Mouse (Mus musculus): ENCODE measurements at regions not wholly inside any gene's neighbourhood (a gene's known extent, or its start where the extent isn't known, plus 50 kb on each side); places are given as distances from the start of the nearest gene placed in this dataset.

GRCm38 (mm10) chr2:10307376-10307775 lies 62.9 kb upstream of the Sfmbt2 start:
- 84% methylated on average over 4 of the region's 4 CpGs for WGBS
- no peak overlapping the region for H3K4me3 ChIP-seq (replicated peaks)
- no peak overlapping the region for H3K4me2 ChIP-seq (replicated peaks)
- no peaks in the 10 kb centered on the region for H3K36me3 ChIP-seq
- H3K4me1 ChIP-seq (replicated peaks): no peaks in the 10 kb centered on the region
- H3K9ac ChIP-seq (replicated peaks): no peak overlapping the region
- H3K9me3 ChIP-seq: no peaks in the 10 kb centered on the region
- no peak for ATAC-seq
- no peak overlapping the region for H3K27ac ChIP-seq
- H3K27me3 ChIP-seq: no peaks in the 10 kb centered on the region

- no peak overlapping the region for H3K4me3 ChIP-seq (replicated peaks)
- H3K27ac ChIP-seq: no peak overlapping the region
- no peaks in the 10 kb centered on the region for H3K4me1 ChIP-seq (replicated peaks)
- no peak overlapping the region for H3K4me2 ChIP-seq (replicated peaks)
- H3K9ac ChIP-seq (replicated peaks): no peak overlapping the region
- ATAC-seq: no peak
- no peaks in the 10 kb centered on the region for H3K9me3 ChIP-seq
- no peaks in the 10 kb centered on the region for H3K36me3 ChIP-seq
- no peaks in the 10 kb centered on the region for H3K27me3 ChIP-seq
- WGBS: 83% methylated on average over 5 of the region's 5 CpGs
Observed at GRCm38 (mm10) chr2:10309656-10310055, 60.7 kb upstream of the Sfmbt2 start.

GRCm38 (mm10) chr2:10311719-10312118 lies 58.6 kb upstream of the Sfmbt2 start:
- Histone ChIP-seq H3K27me3 (no peaks in the 10 kb centered on the region), H3K4me2 (replicated peaks) (no peak overlapping the region), H3K9me3 (no peaks in the 10 kb centered on the region), H3K4me3 (replicated peaks) (no peak overlapping the region), H3K9ac (replicated peaks) (no peak overlapping the region), H3K4me1 (replicated peaks) (no peaks in the 10 kb centered on the region), H3K36me3 (no peaks in the 10 kb centered on the region), H3K27ac (no peak overlapping the region)
- ATAC-seq: no peak
- 71% methylated on average over 14 of the region's 14 CpGs for WGBS

- no peak overlapping the region for H3K4me2 ChIP-seq (replicated peaks)
Observed at GRCm38 (mm10) chr2:10312398-10312797, 57.9 kb upstream of the Sfmbt2 start.

GRCm38 (mm10) chr2:10314251-10315243 lies 55.8 kb upstream of the Sfmbt2 start:
- Histone ChIP-seq H3K4me3 (replicated peaks) (no peak overlapping the region), H3K27me3 (no peaks in the 10 kb centered on the region), H3K36me3 (no peaks in the 10 kb centered on the region), H3K9ac (replicated peaks) (no peak overlapping the region), H3K9me3 (no peaks in the 10 kb centered on the region), H3K27ac (no peak overlapping the region), H3K4me2 (replicated peaks) (no peak overlapping the region), H3K4me1 (replicated peaks) (no peaks in the 10 kb centered on the region)
- whole genome bisulfite sequencing: 55% methylated on average over 14 of the region's 14 CpGs
- 0 out of 2 replicates have a peak, but pooled peaks have one; percentile 35 for ATAC-seq

More at GRCm38 (mm10) chr2:10312398-10312797, 57.9 kb upstream of the Sfmbt2 start:
- H3K9me3 ChIP-seq: no peaks in the 10 kb centered on the region
- no peaks in the 10 kb centered on the region for H3K27me3 ChIP-seq
- H3K4me1 ChIP-seq (replicated peaks): no peaks in the 10 kb centered on the region
- no peak for ATAC-seq
- no peak overlapping the region for H3K9ac ChIP-seq (replicated peaks)
- WGBS: 71% methylated on average over 7 of the region's 7 CpGs
- H3K27ac ChIP-seq: no peak overlapping the region
- H3K36me3 ChIP-seq: no peaks in the 10 kb centered on the region
- H3K4me3 ChIP-seq (replicated peaks): no peak overlapping the region

GRCm38 (mm10) chr2:10316347-10316746 lies 54.0 kb upstream of the Sfmbt2 start:
- Histone ChIP-seq H3K9ac (replicated peaks) (no peak overlapping the region), H3K4me3 (replicated peaks) (no peak overlapping the region), H3K4me1 (replicated peaks) (no peaks in the 10 kb centered on the region), H3K27me3 (no peaks in the 10 kb centered on the region), H3K9me3 (no peaks in the 10 kb centered on the region), H3K36me3 (no peaks in the 10 kb centered on the region), H3K27ac (no peak overlapping the region), H3K4me2 (replicated peaks) (no peak overlapping the region)
- WGBS: 87% methylated on average over 5 of the region's 5 CpGs
- peak; percentile 28; the same call in 1 of the 2 replicates for ATAC-seq

GRCm38 (mm10) chr2:10318166-10318768 lies 52.0 kb upstream of the Sfmbt2 start:
- Histone ChIP-seq H3K27me3 (no peaks in the 10 kb centered on the region), H3K4me3 (replicated peaks) (no peak overlapping the region), H3K4me1 (replicated peaks) (no peaks in the 10 kb centered on the region), H3K4me2 (replicated peaks) (no peak overlapping the region), H3K9ac (replicated peaks) (no peak overlapping the region), H3K9me3 (no peaks in the 10 kb centered on the region), H3K36me3 (no peaks in the 10 kb centered on the region), H3K27ac (no peak overlapping the region)
- WGBS: 96% methylated on average over 10 of the region's 10 CpGs
- no peak for ATAC-seq
